Mouse (Mus musculus) forebrain, embryonic 11.5 days (tissue): ENCODE results near the gene Ccdc57. TPM values are rescaled to one million over a fixed set of nuclear protein-coding genes. Genes with fewer than 3 reads are reported as not detected.

Experiments used
- ATAC-seq: fragments of 200-750 bp; cut with Nextera tagmentation; replicated peaks from 2 replicates; pipeline ENCODE4 v1.8.0; 2017; ENCODE audit warnings: moderate TSS enrichment; ENCODE audit not compliant: low FRiP score
- DNase-seq: peaks from one replicate; pipeline ENCODE4 v3.0.0-alpha.2; 2017; ENCODE audit warnings: low spot score
- H3K27ac ChIP-seq: fragments of 300-500 bp; sonication (generic); 2 replicates; pipeline ENCODE4 v1.5.1; 2014; ENCODE audit warnings: low read depth, low read length
- H3K27me3 ChIP-seq: fragments of 300-500 bp; sonication (generic); 2 replicates; pipeline ENCODE4 v1.6.1; 2014; ENCODE audit warnings: mild to moderate bottlenecking, low read length, mixed read lengths; ENCODE audit not compliant: control insufficient read depth, insufficient read depth
- H3K36me3 ChIP-seq: fragments of 300-500 bp; sonication (generic); 2 replicates; pipeline ENCODE4 v1.6.1; 2014; ENCODE audit warnings: mild to moderate bottlenecking, low read length, moderate library complexity, mixed read lengths; ENCODE audit not compliant: control insufficient read depth, insufficient read depth
- H3K4me1 ChIP-seq: fragments of 300-500 bp; sonication (generic); replicated peaks from 2 replicates; pipeline ENCODE4 v1.6.1; 2014; ENCODE audit warnings: low read length, mixed read lengths; ENCODE audit not compliant: control insufficient read depth, insufficient read depth
- H3K4me2 ChIP-seq: fragments of 300-500 bp; sonication (generic); 2 replicates; pipeline ENCODE4 v1.6.1; 2014; ENCODE audit warnings: low read depth, mild to moderate bottlenecking, low read length, moderate library complexity, mixed read lengths; ENCODE audit not compliant: severe bottlenecking
- H3K4me3 ChIP-seq: fragments of 300-500 bp; sonication (generic); 2 replicates; pipeline ENCODE4 v1.5.1; 2014; ENCODE audit warnings: low read depth, low read length
- H3K9ac ChIP-seq: fragments of 300-500 bp; sonication (generic); 2 replicates; pipeline ENCODE4 v1.6.1; 2014; ENCODE audit warnings: low read length
- H3K9me3 ChIP-seq: fragments of 300-500 bp; sonication (generic); 2 replicates; pipeline ENCODE4 v1.6.1; 2016; ENCODE audit warnings: low read length, mixed read lengths; ENCODE audit not compliant: control insufficient read depth
- WGBS: fragments of 180-500 bp; shearing (Covaris S2); extraction: QIAGEN DNeasy Blood & Tissue Kit; methylation state at CpG from one replicate; pipeline ENCODE4 v1.1.7; 2014; 5-methylcytosine and 5-hydroxymethylcytosine counted together
- polyA plus RNA-seq: library from polyadenylated mRNA; unstranded; fragments of >200 nt; fragmentation: Nextera tagmentation; extraction: Ambion mirVana; gene quantifications from 2 replicates; pipeline ENCODE4 v1.2.1, GENCODE M21; 2014

The Ccdc57 gene
- polyA plus RNA-seq, 1 experiment from 2014 or later, result 7.7 TPM

DNA sequence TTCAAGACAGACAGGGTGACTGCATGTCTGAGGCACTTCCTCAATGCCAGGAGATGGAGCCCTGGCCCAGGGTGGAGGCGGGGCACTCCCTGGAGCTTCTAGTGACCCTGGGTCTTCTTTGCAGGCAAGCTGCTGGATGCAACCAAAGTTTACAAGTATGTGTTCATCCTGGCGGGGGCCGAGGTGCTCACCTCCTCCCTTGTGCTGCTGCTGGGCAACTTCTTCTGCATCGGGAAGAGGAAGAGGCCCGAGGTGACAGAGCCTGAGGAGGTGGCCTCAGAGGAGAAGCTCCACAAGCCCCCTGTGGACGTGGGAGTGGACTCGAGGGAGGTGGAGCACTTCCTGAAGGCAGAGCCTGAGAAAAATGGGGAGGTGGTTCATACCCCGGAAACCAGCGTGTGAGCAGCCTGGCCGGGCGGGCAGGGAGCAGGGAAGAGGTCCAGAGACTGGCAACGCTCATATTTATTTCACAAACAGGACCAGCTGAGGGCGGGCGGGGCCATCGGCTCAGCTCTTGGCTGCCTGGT, 25.1 kb upstream of the Ccdc57 start:
- H3K9me3 ChIP-seq, result no peaks in the 10 kb centered on the region
- H3K27ac ChIP-seq, result no peak overlapping the region
- peaks cover 9% of the 10 kb centered on the region for H3K36me3 ChIP-seq
- WGBS, result 86% methylated on average over 15 of the region's 15 CpGs
- no peak overlapping the region for H3K4me3 ChIP-seq
- no peaks in the 10 kb centered on the region for H3K4me1 ChIP-seq
- no peak overlapping the region for H3K4me2 ChIP-seq
- no peaks in the 10 kb centered on the region for H3K27me3 ChIP-seq
- ATAC-seq (no peak), DNase-seq (no peak)
- H3K9ac ChIP-seq, result no peak overlapping the region

GRCm38 (mm10) chr11:120957052-120957451, 24.4 kb upstream of the Ccdc57 start:
- Histone ChIP-seq H3K27me3 (no peaks in the 10 kb centered on the region), H3K4me3 (no peak overlapping the region), H3K4me1 (no peaks in the 10 kb centered on the region), H3K36me3 (peaks cover 5% of the 10 kb centered on the region), H3K4me2 (no peak overlapping the region), H3K27ac (no peak overlapping the region), H3K9me3 (no peaks in the 10 kb centered on the region), H3K9ac (no peak overlapping the region)
- 90% methylated on average over 8 of the region's 8 CpGs for WGBS
- no peak for ATAC-seq
- no peak for DNase-seq

GRCm38 (mm10) chr11:120955701-120956100, 23.0 kb upstream of the Ccdc57 start:
- H3K9ac ChIP-seq, result no peak overlapping the region
- no peaks in the 10 kb centered on the region for H3K9me3 ChIP-seq
- 96% methylated on average over 8 of the region's 8 CpGs for WGBS
- H3K4me2 ChIP-seq, result no peak overlapping the region
- H3K27ac ChIP-seq, result no peak overlapping the region
- 0 out of 2 replicates have a peak, but pooled peaks cover 6% of the 10 kb centered on the region for H3K4me1 ChIP-seq
- H3K27me3 ChIP-seq, result no peaks in the 10 kb centered on the region
- no peak for ATAC-seq
- peaks cover 3% of the 10 kb centered on the region for H3K36me3 ChIP-seq
- no peak overlapping the region for H3K4me3 ChIP-seq
- DNase-seq, result no peak

DNA sequence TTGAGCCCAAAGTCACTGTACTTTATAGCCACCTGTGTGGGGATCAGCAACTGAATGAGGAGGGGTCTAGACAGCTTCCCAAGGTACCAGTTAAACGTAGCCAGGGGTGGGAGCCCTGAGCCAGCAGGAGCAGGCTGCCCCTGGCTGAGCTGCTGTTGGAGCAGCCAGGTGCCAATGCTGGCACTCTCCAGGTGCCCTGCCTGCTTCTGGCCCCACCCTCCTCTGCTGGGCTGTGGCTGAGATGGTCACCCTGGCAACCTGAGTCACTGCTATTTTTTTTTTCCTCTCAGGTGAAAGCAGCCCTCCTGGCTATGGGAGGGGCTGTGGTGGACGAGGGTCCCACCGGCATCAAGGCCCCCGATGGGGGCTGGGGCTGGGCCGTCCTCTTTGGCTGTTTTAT, 22.3 kb upstream of the Ccdc57 start:
- Histone ChIP-seq H3K36me3 (peaks cover 3% of the 10 kb centered on the region), H3K9ac (no peak overlapping the region)
- WGBS, result 85% methylated on average over 5 of the region's 5 CpGs

GRCm38 (mm10) chr11:120951731-120952730, 19.4 kb upstream of the Ccdc57 start:
- peaks cover 3% of the 10 kb centered on the region; the same call in 1 of the 2 replicates for H3K36me3 ChIP-seq
- no peaks in the 10 kb centered on the region for H3K9me3 ChIP-seq
- no peaks in the 10 kb centered on the region; the same call in 1 of the 2 replicates for H3K27me3 ChIP-seq
- H3K4me1 ChIP-seq, result peaks cover 12% of the 10 kb centered on the region; the same call in 1 of the 2 replicates
- H3K4me2 ChIP-seq, result peak overlapping the region; percentile 62; the same call in 1 of the 2 replicates
- no peak overlapping the region for H3K27ac ChIP-seq
- whole genome bisulfite sequencing, result 81% methylated on average over 9 of the region's 9 CpGs
- ATAC-seq, result no peak
- peak overlapping the region; percentile 71 for H3K9ac ChIP-seq
- peak overlapping the region; percentile 48 for H3K4me3 ChIP-seq
- DNase-seq, result no peak

More for the DNA sequence above, 22.3 kb upstream of the Ccdc57 start:
- peaks cover 10% of the 10 kb centered on the region; the same call in 1 of the 2 replicates for H3K4me1 ChIP-seq
- ATAC-seq, result no peak
- no peak overlapping the region for H3K4me3 ChIP-seq
- H3K9me3 ChIP-seq, result no peaks in the 10 kb centered on the region
- DNase-seq, result no peak
- no peak overlapping the region for H3K27ac ChIP-seq
- no peak overlapping the region for H3K4me2 ChIP-seq
- H3K27me3 ChIP-seq, result no peaks in the 10 kb centered on the region

- Histone ChIP-seq H3K27me3 (no peaks in the 10 kb centered on the region; the same call in 1 of the 2 replicates), H3K4me1 (peaks cover 12% of the 10 kb centered on the region; the same call in 1 of the 2 replicates), H3K36me3 (peaks cover 3% of the 10 kb centered on the region; the same call in 1 of the 2 replicates), H3K9me3 (no peaks in the 10 kb centered on the region), H3K27ac (peak overlapping the region; percentile 37), H3K4me2 (peak overlapping the region; percentile 62), H3K4me3 (peak overlapping the region; percentile 48), H3K9ac (peak overlapping the region; percentile 71)
- 26% methylated on average over 8 of the region's 8 CpGs for WGBS
- DNase-seq, result no peak
- ATAC-seq, result no peak
Observed at GRCm38 (mm10) chr11:120951237-120951636, 18.6 kb upstream of the Ccdc57 start.

DNA sequence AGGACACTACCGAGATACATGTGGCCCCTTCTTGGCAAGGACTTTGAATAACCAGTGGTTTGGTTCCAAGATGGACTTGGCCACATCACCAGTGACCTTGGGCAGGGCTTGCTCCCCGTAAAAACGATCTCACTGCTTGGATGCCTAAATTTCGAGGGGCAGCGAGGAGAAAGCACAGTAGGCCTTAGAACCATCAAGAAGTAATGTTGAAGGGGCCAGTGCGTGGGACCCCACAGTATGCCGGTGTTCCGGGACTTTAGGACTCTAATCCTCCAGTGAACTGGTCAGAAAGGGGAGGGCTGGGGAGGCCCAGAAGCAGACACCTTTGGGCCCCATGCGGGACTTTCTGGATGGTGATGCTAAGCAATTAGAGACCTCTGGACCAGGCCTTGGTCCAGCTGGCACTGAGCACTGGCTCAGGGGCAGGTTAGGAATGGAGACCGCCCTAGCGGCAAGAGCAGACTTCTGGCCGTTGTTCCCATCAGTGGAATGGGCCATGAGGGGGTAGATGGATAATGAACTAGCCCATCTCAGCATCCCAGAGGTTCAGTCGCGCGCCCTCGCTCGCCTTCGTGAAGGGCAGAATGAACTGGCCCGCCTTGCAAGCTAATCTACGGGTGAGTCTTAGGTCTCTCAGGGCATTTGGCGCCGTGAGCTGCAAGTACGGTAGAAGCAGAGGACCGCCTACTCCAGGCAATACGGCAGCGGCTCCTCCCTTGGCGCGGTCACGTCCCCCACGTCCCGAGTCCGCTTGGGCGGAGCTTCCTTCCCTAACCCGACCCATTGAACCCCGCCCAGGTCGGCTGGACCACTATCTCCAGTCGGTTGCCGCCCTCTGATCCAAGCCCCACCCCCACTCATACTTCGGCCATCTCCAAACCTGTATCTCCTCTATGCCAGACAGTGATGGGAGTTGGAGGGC, 17.9 kb upstream of the Ccdc57 start:
- WGBS, result 2% methylated on average over 39 of the region's 39 CpGs

GRCm38 (mm10) chr11:120949863-120950262, 17.2 kb upstream of the Ccdc57 start:
- H3K4me1 ChIP-seq, result peaks cover 12% of the 10 kb centered on the region; the same call in 1 of the 2 replicates
- H3K4me2 ChIP-seq, result peak overlapping the region; percentile 62
- peak overlapping the region; percentile 71 for H3K9ac ChIP-seq
- H3K27ac ChIP-seq, result no peak overlapping the region
- H3K4me3 ChIP-seq, result peak overlapping the region; percentile 48
- H3K9me3 ChIP-seq, result no peaks in the 10 kb centered on the region
- H3K27me3 ChIP-seq, result no peaks in the 10 kb centered on the region; the same call in 1 of the 2 replicates
- H3K36me3 ChIP-seq, result no peaks in the 10 kb centered on the region; the same call in 1 of the 2 replicates
- ATAC-seq (no peak), DNase-seq (no peak)
- 7% methylated on average over 10 of the region's 10 CpGs for WGBS

More for the DNA sequence above, 17.9 kb upstream of the Ccdc57 start:
- Histone ChIP-seq H3K9ac (peak overlapping the region; percentile 71), H3K4me2 (peak overlapping the region; percentile 62), H3K9me3 (no peaks in the 10 kb centered on the region), H3K36me3 (peaks cover 1% of the 10 kb centered on the region; the same call in 1 of the 2 replicates), H3K27ac (peak overlapping the region; percentile 37), H3K27me3 (no peaks in the 10 kb centered on the region; the same call in 1 of the 2 replicates), H3K4me1 (peaks cover 12% of the 10 kb centered on the region; the same call in 1 of the 2 replicates), H3K4me3 (peak overlapping the region; percentile 48)
- peak; percentile 86 for ATAC-seq
- peak; percentile 97 for DNase-seq
